Mouse (Mus musculus) heart, postnatal 4 days (tissue): ENCODE results near the gene Hist1h3b. TPM values are rescaled to one million over a fixed set of nuclear protein-coding genes. Genes with fewer than 3 reads are reported as not detected.
A peak's percentile ranks its signal among the peaks of the same experiment; 100 is the strongest.
"Not testable (repeated sequence)": the region's sequence is repeated elsewhere in the genome, so short reads cannot be mapped to it uniquely, and the experiment has no call there.

ENCODE experiments used
- DNase-seq: peaks from one replicate; pipeline ENCODE4 v3.0.0; 2021
- total RNA-seq, 2 experiments: library from RNA; stranded (reverse); gene quantifications; 2 replicates each; pipeline ENCODE4 v1.2.3; 2021

Gene Hist1h3b
- total RNA-seq, 2 experiments from 2014 or later, result 568 to 625 TPM

DNA sequence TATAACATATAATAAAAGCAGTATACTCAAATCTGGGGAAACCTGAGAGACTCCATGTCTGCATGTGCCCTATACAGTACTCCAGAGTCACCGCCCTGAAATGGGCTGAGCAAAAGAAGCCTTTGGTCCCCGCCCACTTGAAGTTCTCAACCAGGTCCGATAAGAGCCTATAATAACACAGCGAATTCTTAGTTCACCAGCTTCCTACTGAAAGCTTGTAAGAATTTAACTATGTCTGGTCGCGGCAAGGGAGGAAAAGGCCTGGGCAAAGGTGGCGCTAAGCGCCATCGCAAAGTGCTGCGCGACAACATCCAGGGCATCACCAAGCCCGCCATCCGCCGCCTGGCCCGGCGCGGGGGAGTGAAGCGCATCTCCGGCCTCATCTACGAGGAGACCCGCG lies 4.7 kb downstream of the Hist1h3b start, which contains the start of gene Hist1h4b:
TSS of gene Hist1h4b (plus strand) at position 224 of the 400 bp plus-strand sequence.
- peak; percentile 85 for DNase-seq

DNA sequence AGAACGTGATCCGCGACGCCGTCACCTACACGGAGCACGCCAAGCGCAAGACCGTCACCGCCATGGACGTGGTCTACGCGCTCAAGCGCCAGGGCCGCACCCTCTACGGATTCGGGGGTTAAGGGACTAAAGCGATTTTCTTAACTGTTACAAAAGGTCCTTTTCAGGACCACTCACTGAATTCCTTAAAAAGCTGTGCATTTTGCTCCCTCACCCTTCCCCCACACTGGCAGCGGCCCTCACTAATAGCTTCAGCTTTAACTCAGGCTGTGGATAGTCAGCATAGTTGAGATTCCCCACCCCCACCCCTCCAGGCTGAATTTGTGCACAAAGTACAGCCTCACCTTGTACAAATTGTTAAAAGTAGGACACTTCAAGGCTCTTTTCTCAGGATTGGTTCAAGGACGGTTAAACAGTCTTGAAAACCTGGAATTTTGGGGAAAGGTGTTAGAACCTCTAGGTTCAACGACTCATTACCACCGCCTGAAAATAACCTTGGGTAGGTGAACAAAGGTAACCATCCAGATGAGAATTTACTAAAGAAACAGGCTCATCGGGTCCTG lies 5.2 kb downstream of the Hist1h3b start:
- DNase-seq, result no peak

DNA sequence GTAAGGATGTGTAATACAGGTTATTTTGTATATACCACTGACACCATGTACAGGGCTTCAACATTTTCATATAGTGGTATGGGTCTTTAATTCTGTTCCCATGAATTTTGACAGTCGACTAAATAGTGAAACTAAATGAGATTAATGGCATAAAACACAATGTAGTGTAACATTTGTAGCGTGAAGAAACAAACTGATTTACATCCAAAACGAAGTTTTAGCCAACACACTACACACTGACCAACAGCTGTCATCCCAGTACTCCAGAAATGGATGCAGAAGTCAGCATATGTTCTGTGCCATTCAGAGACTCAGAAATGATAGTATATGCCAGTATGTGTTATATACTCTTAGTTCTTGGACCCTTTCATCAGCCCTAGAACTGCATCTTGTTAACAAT lies 5.9 kb downstream of the Hist1h3b start:
- DNase-seq, result no peak

DNA sequence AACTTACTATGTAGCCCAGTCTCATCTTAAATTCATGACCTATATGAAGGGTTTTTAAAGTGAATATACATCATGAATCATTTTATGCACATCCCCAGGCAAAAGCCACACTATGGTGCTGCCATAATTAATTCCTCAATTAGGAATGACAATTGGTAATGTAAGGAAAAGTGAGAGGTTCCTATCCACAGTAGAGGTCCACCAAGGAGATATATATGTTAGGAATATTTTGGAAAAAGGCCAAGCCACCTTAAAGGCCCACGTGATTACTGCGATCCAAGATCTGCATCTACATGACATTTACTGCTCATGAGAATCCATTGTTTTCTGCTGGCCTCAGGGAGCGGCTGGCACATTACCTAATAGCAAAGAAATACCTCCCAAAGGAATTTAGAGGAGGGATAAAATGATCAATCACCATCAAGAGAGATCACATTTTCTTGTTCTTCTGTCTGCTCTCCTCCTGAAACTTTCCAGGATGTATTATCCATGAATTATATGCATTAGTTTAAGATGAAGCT lies 7.2 kb downstream of the Hist1h3b start:
- no peak for DNase-seq

DNA sequence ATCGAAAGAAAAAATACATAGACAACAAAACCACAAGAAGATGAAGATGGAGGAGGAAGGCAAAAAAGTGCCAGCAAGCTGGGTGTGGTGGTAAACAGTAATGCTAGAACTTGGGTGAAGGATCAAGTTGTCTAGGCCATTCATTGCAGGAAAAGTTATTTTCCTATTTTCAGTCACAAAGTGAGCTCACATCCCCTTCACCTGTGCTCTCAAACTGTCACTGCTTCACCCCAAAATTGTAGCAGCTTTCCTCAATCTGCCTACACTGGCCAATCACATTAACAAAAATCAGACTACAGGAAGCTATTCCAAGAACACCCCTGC lies 7.8 kb downstream of the Hist1h3b start:
- no peak for DNase-seq

DNA sequence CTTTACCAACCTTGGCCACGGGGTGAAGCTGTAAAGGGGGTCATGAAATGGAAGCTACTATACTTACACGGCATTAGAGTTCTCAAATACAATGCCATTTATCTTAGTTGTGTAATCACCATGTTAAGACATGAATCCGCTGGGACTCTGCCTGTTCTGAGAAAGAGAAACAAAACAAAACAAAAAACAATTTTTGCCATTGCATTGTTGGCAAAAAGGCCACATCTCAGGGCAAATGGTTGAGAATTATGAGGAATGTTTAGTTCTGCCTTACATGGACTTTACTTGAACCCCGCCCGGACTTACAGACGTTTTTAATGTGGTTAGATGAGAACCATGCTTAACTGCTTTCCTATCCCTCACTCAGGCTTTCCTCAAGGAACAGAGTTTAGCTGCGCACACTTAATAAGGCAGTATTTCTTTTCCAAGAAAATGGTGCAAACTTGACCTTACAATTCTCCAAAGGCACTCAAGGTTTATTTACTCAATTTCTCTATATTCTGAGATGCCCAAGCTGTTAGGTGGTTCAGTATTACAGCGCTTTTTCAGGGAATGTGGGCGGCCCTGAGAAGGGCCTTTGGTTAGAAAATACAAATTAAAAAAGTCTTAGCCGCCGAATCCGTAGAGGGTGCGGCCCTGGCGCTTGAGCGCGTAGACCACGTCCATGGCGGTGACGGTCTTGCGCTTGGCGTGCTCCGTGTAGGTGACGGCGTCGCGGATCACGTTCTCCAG lies 8.3 kb downstream of the Hist1h3b start:
- peak; percentile 16 for DNase-seq

DNA sequence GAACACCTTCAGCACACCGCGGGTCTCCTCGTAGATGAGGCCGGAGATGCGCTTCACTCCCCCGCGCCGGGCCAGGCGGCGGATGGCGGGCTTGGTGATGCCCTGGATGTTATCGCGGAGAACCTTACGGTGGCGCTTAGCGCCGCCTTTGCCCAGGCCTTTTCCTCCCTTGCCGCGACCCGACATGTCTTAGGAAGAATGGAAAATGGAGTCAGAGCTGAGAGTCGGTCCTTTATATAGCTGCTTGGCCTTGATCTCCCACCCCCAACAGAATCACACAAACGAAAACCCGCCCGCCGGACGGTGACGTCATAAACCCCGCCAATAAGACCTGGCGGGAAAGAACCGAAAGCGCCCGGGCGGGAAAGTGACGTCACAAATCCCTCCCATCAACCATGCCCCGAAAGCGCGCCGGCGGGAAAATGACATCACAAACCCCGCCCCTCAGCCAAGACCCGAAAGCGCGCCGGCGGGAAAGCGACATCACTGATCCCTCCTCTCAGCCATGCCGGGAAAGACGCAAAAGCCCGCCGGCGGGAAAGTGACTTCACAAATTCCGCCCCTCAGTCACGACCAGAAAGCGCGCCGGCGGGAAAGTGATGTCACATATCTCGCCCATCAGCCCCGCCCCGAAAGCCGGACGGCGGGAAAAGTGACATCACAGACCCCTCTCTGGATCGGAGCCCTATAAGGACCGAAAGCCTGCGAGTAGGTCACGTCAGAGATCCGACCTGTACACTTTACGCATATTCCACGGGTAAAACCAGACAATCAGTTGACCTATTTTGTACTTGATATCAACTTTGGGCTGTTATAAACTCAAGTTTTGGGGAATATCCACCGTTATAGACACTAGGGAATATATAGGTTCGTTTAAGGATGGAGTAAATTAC lies 9.2 kb downstream of the Hist1h3b start, which contains the start of gene Hist1h4a:
TSS of gene Hist1h4a (minus strand) at position 259 of the 893 bp plus-strand sequence.
- DNase-seq, result peak; percentile 99

DNA sequence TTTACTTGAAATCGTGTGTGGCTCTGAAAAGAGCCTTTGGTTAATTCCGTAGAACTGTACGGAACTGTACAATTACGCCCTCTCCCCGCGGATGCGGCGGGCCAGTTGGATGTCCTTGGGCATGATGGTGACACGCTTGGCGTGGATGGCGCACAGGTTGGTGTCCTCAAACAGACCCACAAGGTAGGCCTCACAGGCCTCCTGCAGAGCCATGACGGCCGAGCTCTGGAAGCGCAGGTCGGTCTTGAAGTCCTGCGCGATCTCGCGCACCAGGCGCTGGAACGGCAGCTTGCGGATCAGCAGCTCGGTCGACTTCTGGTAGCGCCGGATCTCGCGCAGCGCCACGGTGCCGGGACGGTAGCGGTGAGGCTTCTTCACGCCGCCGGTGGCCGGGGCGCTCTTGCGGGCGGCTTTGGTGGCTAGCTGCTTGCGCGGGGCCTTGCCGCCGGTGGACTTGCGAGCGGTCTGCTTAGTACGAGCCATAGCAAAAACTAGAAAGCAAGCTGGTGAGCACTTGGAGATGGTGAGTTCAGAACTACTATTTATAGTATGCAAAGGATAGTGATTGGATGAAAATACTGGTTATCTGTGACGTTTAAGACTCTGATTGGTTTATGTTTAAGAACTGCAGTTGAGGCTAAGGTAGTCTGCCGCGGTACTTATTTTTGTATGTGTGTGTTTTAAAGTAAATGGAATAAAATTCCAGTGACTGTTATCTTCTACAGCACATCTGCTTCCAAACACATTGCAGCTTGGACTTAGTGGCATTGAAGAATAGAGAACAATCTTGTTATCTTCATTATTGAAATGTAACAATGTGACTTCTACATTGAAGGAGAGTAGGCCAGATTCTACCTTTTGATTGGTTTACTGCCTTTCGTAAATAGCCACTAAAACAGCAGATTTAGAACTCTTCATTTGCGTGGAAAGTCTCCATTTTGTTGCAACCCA lies 10.1 kb downstream of the Hist1h3b start, which contains the start of gene Hist1h3a:
TSS of gene Hist1h3a (minus strand) at position 516 of the 951 bp plus-strand sequence.
- DNase-seq, result peak; percentile 67

DNA sequence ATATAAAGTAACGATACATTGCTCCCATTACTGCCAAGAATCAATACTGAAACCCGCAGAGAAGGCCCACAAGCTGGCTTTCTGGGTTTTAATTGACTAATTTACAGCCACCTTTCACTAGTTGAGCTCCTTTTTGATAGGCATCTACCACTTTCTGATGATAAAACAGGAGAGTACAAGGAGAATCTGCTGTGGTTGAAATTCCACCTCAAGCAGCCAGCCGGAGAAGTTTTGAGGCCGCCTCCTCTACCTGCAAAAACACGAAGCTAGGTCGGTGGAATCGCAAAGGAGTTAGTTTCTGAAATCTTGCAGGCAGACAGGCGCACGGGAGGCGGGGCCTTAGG lies 11.1 kb downstream of the Hist1h3b start:
- DNase-seq, result no peak

DNA sequence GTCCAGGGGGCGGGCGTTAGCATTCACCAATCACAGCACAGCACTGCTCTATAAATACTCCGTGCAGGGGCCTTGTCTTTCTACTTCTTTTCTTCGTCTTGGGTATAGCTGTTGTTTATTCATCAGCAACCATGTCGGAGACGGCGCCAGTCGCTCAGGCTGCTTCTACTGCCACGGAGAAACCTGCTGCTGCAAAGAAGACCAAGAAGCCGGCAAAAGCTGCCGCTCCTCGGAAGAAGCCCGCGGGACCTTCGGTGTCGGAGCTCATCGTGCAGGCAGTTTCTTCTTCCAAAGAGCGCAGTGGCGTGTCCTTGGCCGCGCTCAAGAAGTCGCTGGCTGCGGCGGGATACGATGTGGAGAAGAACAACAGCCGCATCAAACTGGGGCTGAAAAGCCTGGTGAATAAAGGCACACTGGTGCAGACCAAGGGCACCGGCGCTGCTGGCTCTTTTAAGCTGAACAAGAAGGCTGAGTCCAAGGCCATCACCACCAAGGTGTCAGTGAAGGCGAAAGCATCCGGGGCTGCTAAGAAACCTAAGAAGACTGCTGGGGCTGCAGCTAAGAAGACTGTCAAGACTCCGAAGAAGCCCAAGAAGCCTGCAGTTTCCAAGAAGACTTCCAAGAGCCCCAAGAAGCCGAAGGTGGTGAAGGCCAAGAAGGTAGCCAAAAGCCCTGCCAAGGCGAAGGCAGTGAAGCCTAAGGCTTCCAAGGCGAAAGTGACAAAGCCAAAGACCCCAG lies 11.7 kb downstream of the Hist1h3b start, which contains the start of gene Hist1h1a:
TSS of gene Hist1h1a (plus strand) at position 81 of the 738 bp plus-strand sequence.
- DNase-seq, result peak; percentile 85

DNA sequence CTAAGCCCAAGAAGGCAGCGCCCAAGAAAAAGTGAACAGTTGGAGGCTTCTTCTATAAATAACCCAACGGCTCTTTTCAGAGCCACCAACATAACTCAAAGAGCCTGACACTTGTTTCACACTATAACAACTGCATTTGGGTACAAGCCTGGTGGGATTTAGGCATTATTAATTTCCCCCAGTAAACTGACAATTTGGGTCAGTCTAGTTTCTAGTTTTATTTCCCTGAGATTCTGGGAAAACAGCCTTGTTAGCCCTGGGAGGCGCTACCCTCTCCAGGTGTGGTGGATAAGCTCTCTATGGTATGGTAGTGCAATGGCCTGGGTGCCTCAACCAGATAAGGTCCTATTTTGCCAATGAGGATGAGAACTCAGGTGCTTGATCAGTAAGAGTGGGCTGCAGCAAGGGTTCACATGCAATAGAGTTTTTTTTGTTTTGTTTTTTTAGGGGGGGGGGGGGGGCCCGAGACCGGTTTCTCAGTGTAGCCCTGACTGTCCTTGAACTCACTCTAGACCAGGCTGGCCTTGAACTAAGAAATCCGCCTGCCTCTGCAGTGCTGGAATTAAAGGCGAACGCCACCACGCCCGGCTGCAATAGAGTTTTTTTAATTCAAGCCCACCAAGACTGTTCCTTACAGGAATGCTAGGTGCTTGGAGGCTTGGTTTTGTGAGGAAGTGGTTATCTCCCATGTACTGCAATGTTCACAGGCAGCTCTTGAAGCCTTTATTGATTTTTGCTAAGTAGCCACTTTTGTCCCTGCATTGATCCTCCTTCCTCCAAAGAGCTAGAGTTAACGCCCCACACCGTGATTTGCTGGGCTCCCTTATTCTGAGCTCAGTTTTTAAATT lies 12.5 kb downstream of the Hist1h3b start:
- DNase-seq, result no peak

DNA sequence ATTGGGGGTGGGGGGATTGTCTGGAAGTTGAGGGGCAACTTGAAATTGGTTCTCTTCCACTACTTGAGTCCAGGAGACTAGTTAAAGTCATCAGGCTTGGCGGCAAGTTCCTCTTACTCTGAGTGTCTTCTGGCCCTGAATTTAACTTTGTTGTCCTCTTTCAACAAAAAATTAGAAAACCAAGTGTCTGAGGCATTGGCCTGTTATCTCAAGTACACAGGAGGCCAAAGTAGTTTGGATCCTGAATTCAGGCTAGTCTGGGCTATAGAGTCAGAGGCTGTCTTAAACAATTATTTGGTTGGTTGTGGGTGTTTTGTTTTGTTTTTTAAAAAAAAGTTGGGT lies 13.1 kb downstream of the Hist1h3b start:
- DNase-seq, result no peak

DNA sequence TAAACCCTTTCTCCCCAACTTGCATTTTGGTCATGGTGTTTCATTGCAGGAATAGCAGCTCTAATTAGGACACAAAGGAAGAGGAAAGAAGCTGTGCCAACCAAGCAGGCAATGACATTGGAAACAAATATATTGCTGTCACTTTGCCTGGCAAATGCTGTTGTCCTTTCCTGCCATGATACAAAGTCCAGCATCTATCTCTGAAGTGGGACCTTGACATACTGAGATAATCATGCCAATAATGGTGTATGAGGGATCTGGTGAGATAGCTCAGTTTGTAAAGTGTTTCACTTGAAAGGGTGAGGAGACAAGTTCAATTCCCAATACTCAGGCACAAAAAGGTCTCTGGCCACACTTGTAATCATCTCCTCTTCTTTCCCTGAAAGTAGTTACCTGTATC lies 14.7 kb downstream of the Hist1h3b start:
- no peak for DNase-seq

DNA sequence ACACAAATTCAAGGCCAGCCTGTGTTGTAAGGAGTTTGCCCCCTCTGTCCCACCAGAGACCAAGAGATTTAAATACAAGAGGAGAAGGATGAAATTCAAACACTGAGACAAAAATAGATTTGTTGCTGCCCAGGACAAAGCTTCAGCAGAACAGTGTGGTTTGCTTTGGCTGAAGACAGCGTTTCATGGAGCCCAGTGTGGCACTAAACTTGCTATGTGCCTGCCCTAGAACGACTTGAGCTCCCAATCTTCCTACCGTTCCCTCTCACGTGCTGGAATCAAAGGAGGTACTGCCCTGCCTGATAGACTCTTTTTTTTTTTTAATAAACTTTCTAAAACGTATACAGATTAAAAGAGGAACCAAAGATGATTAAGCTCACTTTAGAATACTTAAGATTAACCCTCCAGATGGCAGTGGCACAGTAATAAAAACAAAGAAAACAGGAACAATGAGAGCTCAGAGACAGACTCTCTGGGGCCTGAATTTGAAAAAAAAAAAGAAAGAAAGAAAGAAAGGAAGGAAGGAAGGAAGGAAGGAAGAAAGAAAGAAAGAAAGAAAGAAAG lies 16.8 kb downstream of the Hist1h3b start:
- no peak for DNase-seq

DNA sequence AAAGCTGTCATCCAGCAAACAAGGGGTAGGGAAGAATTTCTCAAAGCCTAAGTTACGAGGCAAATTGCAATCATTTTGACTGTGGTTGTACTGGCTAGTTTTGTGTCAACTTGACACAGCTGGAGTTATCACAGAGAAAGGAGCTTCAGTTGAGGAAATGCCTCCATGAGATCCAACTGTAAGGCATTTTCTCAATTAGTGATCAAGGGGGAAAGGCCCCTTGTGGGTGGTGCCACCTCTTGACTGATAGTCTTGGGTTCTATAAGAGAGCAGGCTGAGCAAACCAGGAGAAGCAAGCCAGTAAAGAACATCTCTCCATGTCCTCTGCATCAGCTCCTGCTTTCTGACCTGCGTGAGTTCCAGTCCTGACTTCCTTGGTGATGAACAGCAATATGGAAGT lies 17.5 kb downstream of the Hist1h3b start, which contains the start of gene Trim38:
TSS of gene Trim38 (plus strand) at position 301 of the 400 bp plus-strand sequence.
- not testable (repeated sequence) for DNase-seq

DNA sequence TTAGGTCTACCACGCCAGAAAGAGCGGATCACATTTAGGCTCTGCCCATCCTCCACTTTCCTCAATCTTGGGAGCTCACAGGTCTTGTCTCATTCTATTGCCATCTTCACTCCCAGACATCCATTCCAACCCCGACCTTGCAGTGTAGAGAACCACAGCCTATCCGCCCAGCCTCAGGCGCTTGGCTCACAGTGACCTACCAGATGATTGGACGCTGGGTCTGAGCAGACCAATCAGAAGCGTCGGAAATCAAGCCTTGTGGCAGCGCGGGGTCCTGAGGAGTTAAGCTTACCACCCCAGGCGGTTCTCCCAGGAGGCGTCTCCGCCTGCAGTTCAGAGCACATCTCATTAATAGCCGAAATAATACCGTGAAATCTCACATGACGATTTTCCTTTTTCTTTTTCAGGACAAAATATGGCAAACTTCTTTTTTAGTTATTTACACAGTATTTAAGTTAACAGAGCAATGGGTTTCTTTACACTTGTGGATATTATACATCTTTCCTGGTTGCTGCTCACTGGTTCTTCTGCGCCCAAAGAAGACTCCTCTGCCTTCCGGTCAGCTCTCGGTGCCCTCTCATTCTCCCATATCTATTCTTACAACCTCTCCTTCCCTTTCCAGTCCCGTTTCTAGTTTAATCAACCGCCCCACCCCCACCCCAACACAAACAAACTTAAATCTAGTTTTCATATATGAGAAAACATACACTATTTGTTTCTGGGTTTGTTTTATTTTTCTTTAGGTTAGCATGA lies 20.7 kb downstream of the Hist1h3b start:
- DNase-seq, result peak; percentile 63

DNA sequence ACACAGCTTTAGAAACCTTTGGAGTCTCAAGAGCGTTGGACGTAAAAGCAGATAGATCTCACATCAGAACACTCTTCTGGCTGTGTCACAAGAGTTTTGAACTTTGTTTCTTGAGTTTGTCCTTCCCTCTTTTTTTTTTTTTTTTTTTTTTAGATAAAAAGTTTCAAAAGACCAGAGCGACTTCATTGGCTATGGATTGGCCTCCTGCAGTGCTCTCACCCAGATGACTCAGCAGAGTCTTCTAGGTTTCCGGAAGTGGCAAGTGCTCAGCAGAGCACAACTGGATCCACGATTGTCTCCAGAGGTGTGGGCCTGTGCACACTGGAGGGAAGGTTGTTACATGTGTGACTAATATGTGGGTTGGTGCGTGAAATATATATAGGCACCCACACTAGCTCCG lies 26.3 kb downstream of the Hist1h3b start:
- no peak for DNase-seq

DNA sequence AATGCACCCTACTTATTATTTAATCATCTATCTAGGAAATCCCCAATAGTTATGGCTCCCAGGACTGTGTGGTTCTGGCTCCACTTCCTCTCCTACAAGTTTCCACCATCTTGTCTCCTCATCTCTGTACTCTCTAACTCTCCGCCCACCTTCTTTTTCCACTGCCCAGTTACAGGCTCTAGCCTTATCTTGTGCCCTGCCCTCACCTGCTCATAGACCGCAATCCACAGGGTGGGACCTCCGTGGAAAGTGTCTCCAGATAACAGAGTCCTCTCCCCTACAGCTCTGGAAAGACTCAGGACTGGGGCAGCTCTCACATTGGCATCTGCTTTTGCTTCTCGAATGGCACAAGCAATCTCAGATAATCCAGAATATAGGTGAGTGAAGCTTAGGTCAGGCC lies 27.0 kb downstream of the Hist1h3b start:
- DNase-seq, result no peak

DNA sequence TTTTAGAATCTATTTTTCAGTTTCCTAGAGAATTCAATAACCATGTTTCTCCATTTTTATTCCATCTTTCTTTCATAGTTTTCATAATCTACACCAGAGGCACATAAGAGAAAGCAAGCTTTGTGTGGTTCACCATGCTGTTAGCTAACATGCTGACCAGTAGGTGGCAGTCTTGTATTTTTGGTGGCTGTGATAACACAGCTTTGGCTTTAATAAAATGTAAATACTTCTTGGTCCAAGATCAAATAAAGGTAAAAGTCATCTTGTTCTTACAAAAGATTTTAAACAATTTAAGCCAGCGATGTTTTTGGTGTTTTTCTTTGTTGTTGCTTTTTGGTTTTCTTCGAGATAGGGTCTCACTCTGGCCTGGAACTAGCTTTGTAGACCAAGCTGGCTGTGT lies 40.5 kb downstream of the Hist1h3b start:
- peak; percentile 56 for DNase-seq
